ENCODE assay signal across 9 mouse cellular contexts in the genomic region with DNA sequence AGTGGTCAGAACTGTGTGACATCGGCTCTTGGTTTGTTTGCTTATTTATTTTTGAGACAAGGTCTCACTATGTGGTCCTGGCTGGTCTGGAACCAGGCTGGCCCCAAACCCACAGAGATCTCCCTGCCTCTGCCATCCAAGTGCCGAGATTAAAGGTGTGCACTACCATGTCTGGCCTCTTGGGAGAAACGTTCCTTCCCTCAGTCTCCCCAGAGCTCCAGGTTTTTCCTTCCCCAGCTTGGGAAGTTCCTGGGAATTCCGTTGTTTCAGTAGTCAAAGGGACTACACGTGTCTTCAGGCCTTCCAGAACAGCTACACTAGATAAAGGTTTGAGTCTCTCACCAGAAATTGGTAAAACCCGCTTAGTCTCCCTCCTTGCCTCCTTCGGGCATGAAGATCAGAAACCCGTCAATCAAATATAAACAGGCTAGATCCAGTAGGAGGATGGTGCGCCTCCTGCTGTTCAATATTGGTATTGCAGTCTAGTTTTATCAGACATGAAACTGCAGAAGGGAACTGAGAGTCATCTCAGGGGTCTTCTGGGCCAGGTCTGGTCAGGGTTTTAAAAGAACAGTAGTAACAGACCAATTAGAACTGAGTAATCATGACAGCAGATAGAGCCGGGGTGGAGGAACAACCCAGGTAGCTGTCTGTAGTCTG. TPM values are rescaled to one million over a fixed set of nuclear protein-coding genes. Genes with fewer than 3 reads are reported as not detected.
DNase-seq lines count a peak whose midpoint lies in the region; TF ChIP-seq lines count a peak whose summit lies in the region.
"Had no signal": no experiment of that assay in that cellular context is flagged by ENCODE, and none has a peak within 500 bp of the region (broad histone marks: within the 10 kb centered on the region; RNA-seq: fewer than 3 reads in every experiment).

No protein-coding gene starts in this region.

- no peaks in the 10 kb centered on the region for H3K27me3 ChIP-seq in cerebellum, adult 2 months (ENCODE audit: control insufficient read depth, insufficient read depth, low read length)

- 0 out of 2 replicates have a peak, but pooled peaks cover 4% of the 10 kb centered on the region for H3K4me1 ChIP-seq in cerebellum, adult 2 months (ENCODE audit: control insufficient read depth, insufficient read depth, low read length)
- H3K4me1 ChIP-seq in bone marrow, adult 2 months (ENCODE audit: control insufficient read depth, insufficient read depth, low read length): no peaks in the 10 kb centered on the region; the same call in 1 of the 2 replicates

- 52% methylated on average over 10 of the region's 10 CpGs for WGBS in cerebellum, adult 2 months
- 43% methylated on average over 10 of the region's 10 CpGs for WGBS in bone marrow, adult 2 months

- intact Hi-C loops in left cerebral cortex, postnatal 14 days (cut with DNase I): loop anchor here (2.0 kb wide), 1 partner anchor 38 kb away; no protein-coding TSS in a partner anchor
- intact Hi-C loops in left cerebral cortex, postnatal 36 days (cut with DNase I): loop anchor here (1.0 kb wide), 1 partner anchor 37 kb away; no protein-coding TSS in a partner anchor

- no peak overlapping the region for H3K4me3 ChIP-seq in cerebellum, adult 2 months (replicated peaks; ENCODE audit: insufficient read depth, low read depth, low read length)
- no peak overlapping the region for H3K4me3 ChIP-seq in bone marrow, adult 2 months (replicated peaks; ENCODE audit: control insufficient read depth, low read depth, low read length)
- H3K4me3 ChIP-seq in layer of hippocampus, adult 2 months: no peak overlapping the region

- no peak overlapping the region for H3K27ac ChIP-seq in cerebellum, adult 2 months (ENCODE audit: insufficient read depth, low read length)
- no peak overlapping the region for H3K27ac ChIP-seq in bone marrow, adult 2 months (ENCODE audit: control insufficient read depth, insufficient read depth, low read depth, low read length, poor library complexity)
- H3K27ac ChIP-seq in layer of hippocampus, adult 2 months: no peak overlapping the region
- H3K27ac ChIP-seq: macrophage had no signal

- no peak for DNase-seq in cerebellum, adult 2 months
- DNase-seq in cerebellum, adult 11 months: no peak
- DNase-seq in left cerebral cortex, postnatal 14 days (ENCODE audit: low spot score in 2 of 2): peak; percentile 40 to 48
- no peak for DNase-seq in left cerebral cortex, postnatal 36 days (ENCODE audit: low spot score in 2 of 2)
- DNase-seq in layer of hippocampus, adult 2 months (ENCODE audit: low spot score in 2 of 2): peak in 1 of 2 experiments; percentile 65
- DNase-seq in naive thymus-derived CD4-positive, alpha-beta T cell, adult 2 months (ENCODE audit: low read depth): peak; percentile 92
- no peak for DNase-seq in ovary, postnatal 36 days (ENCODE audit: low spot score)

- no peak for TF ChIP-seq POLR2A in cerebellum, adult 2 months (IDR thresholded peaks at IDR 0.05; ENCODE audit: borderline replicate concordance, insufficient read depth, low read length)
- no peak for TF ChIP-seq POLR2A in bone marrow, adult 2 months (IDR thresholded peaks at IDR 0.05; ENCODE audit: borderline replicate concordance, control insufficient read depth, low read depth, low read length)

- peak; percentile 42; the same call in 1 of the 2 replicates for TF ChIP-seq CTCF in cerebellum, adult 2 months (IDR thresholded peaks at IDR 0.05; ENCODE audit: borderline replicate concordance, insufficient read depth, low read depth, low read length)
- TF ChIP-seq CTCF in bone marrow, adult 2 months (IDR thresholded peaks at IDR 0.05; ENCODE audit: control insufficient read depth, insufficient read depth, low read length): peak; percentile 25; the same call in 1 of the 2 replicates
- TF ChIP-seq CTCF in layer of hippocampus, adult 2 months (conservative IDR thresholded peaks at IDR 0.05): peak; percentile 91

RNA-seq across cellular contexts. Expression of a gene that starts 2.5 kb away (rescaled TPM):
- 27.4 and 29.9 TPM in 2 replicates for polyA plus RNA-seq in cerebellum, adult 2 months (2012; rRNA removed)
- 10 to 100 TPM in 1 of 2 experiments, 1 to 10 TPM in 1; 8.5 to 14.6 TPM for total RNA-seq in left cerebral cortex, postnatal 14 days (2021)
- 10 to 100 TPM; 20.2 to 23.8 TPM for total RNA-seq in left cerebral cortex, postnatal 36 days (2021)
- polyA plus RNA-seq in bone marrow, adult 2 months (2011; ENCODE audit: insufficient read depth, insufficient read length, low replicate concordance, missing spikeins): 8.9 and 43.7 TPM in 2 replicates
- total RNA-seq in layer of hippocampus, adult 2 months (2021): 10 to 100 TPM; 27.5 to 27.7 TPM

Comparison
In these comparisons a context has a peak if more than half of its experiments do, and no peak if none do; other contexts are left out.
1. DNase-seq: peak in left cerebral cortex, postnatal 14 days (2 of 2) and naive thymus-derived CD4-positive, alpha-beta T cell, adult 2 months (single experiment); none in cerebellum, adult 2 months (0 of 2), cerebellum, adult 11 months (single experiment), left cerebral cortex, postnatal 36 days (0 of 2) and ovary, postnatal 36 days (single experiment).
2. CTCF ChIP-seq: peak in every context shown above with its lines; median percentile 91 in layer of hippocampus, adult 2 months; 42 in cerebellum, adult 2 months; 25 in bone marrow, adult 2 months.